Mouse (Mus musculus): ENCODE data around the gene 4930452B06Rik.

DNA sequence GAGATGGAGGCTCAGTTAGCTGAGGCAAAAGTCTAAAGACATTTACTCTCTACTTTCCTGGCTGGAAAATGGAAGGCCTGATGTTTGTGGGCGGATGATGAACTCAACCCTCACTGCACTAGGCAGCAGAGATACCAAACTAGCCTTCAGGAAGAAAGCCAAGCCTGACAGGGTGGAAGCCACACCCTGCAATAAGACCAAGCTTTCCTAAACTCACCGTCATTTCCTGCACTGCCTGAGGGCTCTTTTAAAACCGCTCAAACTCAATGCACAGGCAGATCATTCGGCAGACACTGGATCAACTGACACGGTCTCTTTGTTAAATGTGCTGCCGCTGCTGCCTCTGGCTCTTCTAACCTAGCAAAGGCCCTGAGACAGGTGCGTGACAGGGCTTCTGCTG is 50.4 kb downstream of the 4930452B06Rik start:
- no peak for TF ChIP-seq CTCF (IDR thresholded peaks at IDR 0.05; ENCODE audit: borderline replicate concordance, insufficient read depth, low read depth, low read length)
- no peak for TF ChIP-seq POLR2A (IDR thresholded peaks at IDR 0.05; ENCODE audit: borderline replicate concordance, insufficient read depth, low read length)

Data from cerebellum, adult 2 months (tissue).